Mouse (Mus musculus) cerebellum, postnatal 10 days (tissue): ENCODE results near the gene Dcn.

Source experiments
- DNase-seq, 2 experiments: peaks; one replicate each; pipeline ENCODE4 v3.0.0; 2021; ENCODE audit warnings: mixed read lengths in 2 of 2

The Dcn gene

GRCm38 (mm10) chr10:97564957-97565856 is 85.8 kb downstream of the Dcn start, which contains the start of gene Lum:
Gene Lum (plus strand): TSS chr10:97565128.
- DNase-seq = peak in 1 of 2 experiments; percentile 14

- peak; percentile 25 to 33 for DNase-seq
Observed at GRCm38 (mm10) chr10:97567489-97568135, 88.2 kb downstream of the Dcn start.
